Mouse (Mus musculus): ENCODE data around the gene Ntsr1. TPM values are rescaled to one million over a fixed set of nuclear protein-coding genes. Genes with fewer than 3 reads are reported as not detected.

The Ntsr1 gene
- 0.08 TPM in 1 of 2 replicates, not detected in the other for polyA plus RNA-seq (2016; fragmentation: Nextera tagmentation; extraction: Ambion mirVana)

DNA sequence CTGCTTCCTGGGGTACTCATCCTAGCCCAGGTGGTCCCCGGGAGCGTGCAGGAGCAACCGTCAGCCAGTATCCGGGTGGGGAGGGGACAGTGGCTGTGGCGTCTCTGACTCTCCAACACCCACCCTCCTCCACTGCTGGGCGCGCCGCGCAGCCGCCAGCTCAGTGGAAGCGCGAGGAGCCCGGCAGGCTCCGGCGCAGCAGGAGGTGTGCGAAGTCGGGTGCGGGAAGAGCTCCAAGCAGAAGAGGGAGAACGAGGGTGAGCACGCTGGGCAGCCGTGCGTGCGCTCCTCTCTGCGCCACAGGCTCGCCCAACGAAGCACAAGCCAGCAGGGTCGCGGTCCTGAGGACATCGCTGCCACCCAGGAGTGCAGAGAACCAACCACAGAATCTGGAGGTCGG, at the start of gene Ntsr1:
Ntsr1 (plus strand) TSS at position 236 of the 400 bp plus-strand sequence.
- no peak for ATAC-seq (ENCODE audit: insufficient number of reproducible peaks, insufficient read depth, low FRiP score, low TSS enrichment, low read depth)
- H3K36me3 ChIP-seq = no peaks in the 10 kb centered on the region
- 1% methylated on average over 30 of the region's 30 CpGs for WGBS
- no peak within 1 kb of the TSS for H3K27ac ChIP-seq
- no peaks in the 10 kb centered on the region for H3K9me3 ChIP-seq
- H3K4me1 ChIP-seq (replicated peaks) = peaks cover 25% of the 10 kb centered on the region
- peaks cover 62% of the 10 kb centered on the region for H3K27me3 ChIP-seq
- H3K9ac ChIP-seq (replicated peaks) = 0 out of 2 replicates have a peak within 1 kb of the TSS, but pooled peaks have one; percentile 27
- peak within 1 kb of the TSS; percentile 64 for H3K4me2 ChIP-seq
- peak within 1 kb of the TSS; percentile 36 for H3K4me3 ChIP-seq (replicated peaks)

DNA sequence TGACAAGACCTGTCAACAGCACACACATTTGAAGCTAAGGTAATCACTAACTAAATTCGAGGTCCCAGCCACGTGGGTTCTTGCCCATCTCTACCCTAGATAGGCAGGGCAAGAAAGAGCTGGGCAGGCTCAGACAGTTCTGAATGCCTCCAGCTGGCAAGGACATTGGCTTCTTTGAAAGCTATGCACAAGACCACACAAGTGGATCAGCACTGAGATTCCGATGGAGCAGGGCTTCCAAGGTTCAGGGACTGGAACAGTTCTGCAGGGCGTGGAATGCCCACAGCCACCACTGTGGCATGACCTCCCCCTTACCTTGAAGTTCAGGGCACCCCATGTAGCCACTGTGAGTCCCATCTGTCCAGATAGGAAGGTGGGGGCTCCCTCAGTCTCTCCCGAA, 49.2 kb upstream of the Ntsr1 start:
- Histone ChIP-seq H3K27ac (no peak overlapping the region), H3K4me3 (replicated peaks) (no peak overlapping the region), H3K4me1 (replicated peaks) (peaks cover 1% of the 10 kb centered on the region; the same call in 1 of the 2 replicates), H3K36me3 (no peaks in the 10 kb centered on the region), H3K9ac (replicated peaks) (no peak overlapping the region), H3K9me3 (no peaks in the 10 kb centered on the region), H3K27me3 (peaks cover 22% of the 10 kb centered on the region), H3K4me2 (no peak overlapping the region)
- no peak for ATAC-seq (ENCODE audit: insufficient number of reproducible peaks, insufficient read depth, low FRiP score, low TSS enrichment, low read depth)
- 76% methylated on average over 5 of the region's 5 CpGs for WGBS

DNA sequence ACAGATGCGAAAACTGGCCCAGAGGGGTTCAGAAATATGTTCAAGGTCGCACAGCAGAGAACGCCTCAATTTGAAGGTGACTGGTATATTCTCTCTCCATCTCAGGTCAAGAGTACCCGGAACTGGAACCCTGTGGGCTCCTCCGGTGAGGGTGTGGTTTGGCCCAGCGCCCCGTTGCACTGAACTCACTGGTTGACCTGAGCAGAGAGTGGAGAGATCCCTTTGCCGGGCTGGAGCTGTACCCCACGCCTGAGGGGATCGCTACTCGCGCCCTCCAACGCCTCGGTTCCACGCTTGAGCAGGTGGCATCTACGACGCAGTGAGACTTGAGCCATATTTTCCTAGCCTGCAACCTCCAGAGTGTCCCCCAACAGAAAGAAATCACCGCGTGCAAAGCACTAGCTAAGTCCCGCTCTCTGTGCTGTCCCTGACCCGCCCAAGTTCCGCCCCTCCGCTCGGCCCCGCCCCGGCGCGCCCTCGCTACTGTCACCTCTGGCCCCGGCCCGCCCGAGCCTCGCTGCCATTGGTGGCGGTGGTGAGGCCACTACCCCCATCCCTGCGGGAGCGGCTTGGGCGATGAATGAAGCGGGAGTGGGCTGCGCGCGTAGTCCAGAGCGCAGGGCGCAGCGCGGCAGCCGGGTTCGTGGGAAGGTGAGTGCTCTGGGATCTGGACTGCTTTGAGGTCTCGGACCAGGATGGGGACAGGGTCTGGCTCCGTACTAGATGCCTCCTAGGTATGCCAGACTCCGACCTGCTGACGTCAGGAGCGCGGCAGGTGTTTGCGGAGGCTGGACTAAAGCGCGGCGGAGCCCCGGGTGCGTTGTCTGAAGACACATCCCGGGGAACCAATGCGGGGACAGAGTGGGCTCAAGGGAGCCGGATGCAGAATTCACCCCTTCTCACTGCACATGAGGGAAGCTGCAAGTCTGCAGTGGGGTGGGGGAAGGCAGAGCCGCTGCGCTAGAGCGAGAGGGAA, 43.8 kb upstream of the Ntsr1 start, which contains the start of gene Slco4a1:
Slco4a1 (plus strand) TSS at position 523 of the 976 bp plus-strand sequence.
- H3K4me1 ChIP-seq (replicated peaks) = peaks cover 16% of the 10 kb centered on the region
- H3K27ac ChIP-seq = no peak within 1 kb of the TSS
- no peaks in the 10 kb centered on the region for H3K36me3 ChIP-seq
- peak within 1 kb of the TSS; percentile 51 for H3K4me3 ChIP-seq (replicated peaks)
- H3K27me3 ChIP-seq = peaks cover 62% of the 10 kb centered on the region
- H3K9me3 ChIP-seq = no peaks in the 10 kb centered on the region
- peak; percentile 91 for ATAC-seq (ENCODE audit: insufficient number of reproducible peaks, insufficient read depth, low FRiP score, low TSS enrichment, low read depth)
- 2% methylated on average over 65 of the region's 65 CpGs for WGBS
- H3K9ac ChIP-seq (replicated peaks) = peak within 1 kb of the TSS; percentile 27; the same call in 1 of the 2 replicates
- H3K4me2 ChIP-seq = peak within 1 kb of the TSS; percentile 95

DNA sequence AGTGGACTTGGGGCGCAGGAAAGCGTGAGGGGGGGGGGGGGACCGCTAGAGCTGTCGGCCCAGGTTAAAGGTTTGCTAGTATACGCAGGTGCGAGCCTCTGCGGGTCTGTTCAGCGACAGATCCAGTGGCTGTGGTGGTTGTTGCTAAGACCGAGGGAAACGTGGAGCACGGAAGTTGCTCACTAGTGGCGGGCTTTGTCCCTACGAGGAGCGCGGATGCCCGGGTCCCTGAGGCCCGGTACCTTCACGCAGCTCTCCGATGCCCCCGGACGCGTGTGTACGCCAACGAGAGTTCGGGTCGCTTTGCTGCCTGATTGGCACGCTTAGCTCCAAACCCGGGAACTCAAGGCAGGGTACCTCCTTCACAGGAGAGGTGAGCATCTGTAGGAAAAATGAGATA, 43.1 kb upstream of the Ntsr1 start:
- Histone ChIP-seq H3K9ac (replicated peaks) (peak overlapping the region; percentile 27; the same call in 1 of the 2 replicates), H3K36me3 (no peaks in the 10 kb centered on the region), H3K4me2 (peak overlapping the region; percentile 95), H3K27me3 (peaks cover 55% of the 10 kb centered on the region), H3K4me3 (replicated peaks) (peak overlapping the region; percentile 51), H3K27ac (no peak overlapping the region), H3K9me3 (no peaks in the 10 kb centered on the region), H3K4me1 (replicated peaks) (peaks cover 16% of the 10 kb centered on the region)
- no peak for ATAC-seq (ENCODE audit: insufficient number of reproducible peaks, insufficient read depth, low FRiP score, low TSS enrichment, low read depth)
- 3% methylated on average over 27 of the region's 28 CpGs for WGBS

DNA sequence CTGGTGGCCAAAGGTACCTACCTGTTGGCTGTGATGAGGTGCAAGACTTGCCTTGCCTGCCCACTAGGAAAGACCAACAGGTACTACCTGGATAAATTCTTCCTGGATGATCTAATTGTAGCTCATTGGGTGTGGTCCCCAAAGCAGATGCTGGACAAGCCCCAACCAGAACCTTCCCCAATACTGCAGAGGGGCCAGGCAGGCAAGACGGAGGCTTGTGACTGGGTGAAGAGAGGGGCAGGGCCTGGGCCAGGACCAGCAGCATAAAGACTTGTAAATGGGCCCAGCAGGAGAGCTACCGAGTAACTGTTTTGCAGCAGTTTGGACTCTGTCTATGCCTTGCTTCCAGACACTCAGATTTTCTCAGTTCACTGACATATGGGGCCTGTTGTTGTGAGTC, 42.1 kb upstream of the Ntsr1 start:
- Histone ChIP-seq H3K27me3 (peaks cover 53% of the 10 kb centered on the region), H3K36me3 (no peaks in the 10 kb centered on the region), H3K9me3 (no peaks in the 10 kb centered on the region), H3K4me3 (replicated peaks) (no peak overlapping the region), H3K27ac (no peak overlapping the region), H3K9ac (replicated peaks) (no peak overlapping the region), H3K4me1 (replicated peaks) (peaks cover 16% of the 10 kb centered on the region), H3K4me2 (no peak overlapping the region)
- WGBS = 36% methylated on average over 2 of the region's 2 CpGs
- no peak for ATAC-seq (ENCODE audit: insufficient number of reproducible peaks, insufficient read depth, low FRiP score, low TSS enrichment, low read depth)

DNA sequence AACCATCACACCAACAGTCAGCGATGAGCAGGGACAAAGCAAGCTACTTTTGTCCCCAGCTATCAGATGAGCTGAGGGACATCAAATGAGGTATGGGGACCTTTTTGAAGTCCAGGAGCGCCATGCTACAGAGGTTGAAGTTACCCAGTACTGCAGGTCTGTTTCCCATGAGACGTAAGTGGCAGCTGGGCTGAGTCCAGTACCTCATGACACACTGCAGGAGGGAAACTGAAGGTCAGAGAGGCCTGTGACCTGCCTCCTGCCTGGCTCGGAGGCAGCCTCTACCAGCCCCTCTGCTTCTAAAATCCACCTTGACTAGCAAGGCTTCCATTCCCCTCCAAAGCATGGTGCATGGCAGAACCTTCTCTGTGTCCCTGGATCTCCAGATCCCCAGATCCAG, 40.3 kb upstream of the Ntsr1 start:
- H3K27ac ChIP-seq = no peak overlapping the region
- H3K36me3 ChIP-seq = no peaks in the 10 kb centered on the region
- no peak overlapping the region for H3K4me2 ChIP-seq
- no peak overlapping the region for H3K9ac ChIP-seq (replicated peaks)
- no peak for ATAC-seq (ENCODE audit: insufficient number of reproducible peaks, insufficient read depth, low FRiP score, low TSS enrichment, low read depth)
- no peaks in the 10 kb centered on the region for H3K9me3 ChIP-seq
- H3K4me3 ChIP-seq (replicated peaks) = no peak overlapping the region
- peaks cover 47% of the 10 kb centered on the region for H3K27me3 ChIP-seq
- WGBS = 67% methylated on average over 4 of the region's 4 CpGs
- peaks cover 16% of the 10 kb centered on the region for H3K4me1 ChIP-seq (replicated peaks)

DNA sequence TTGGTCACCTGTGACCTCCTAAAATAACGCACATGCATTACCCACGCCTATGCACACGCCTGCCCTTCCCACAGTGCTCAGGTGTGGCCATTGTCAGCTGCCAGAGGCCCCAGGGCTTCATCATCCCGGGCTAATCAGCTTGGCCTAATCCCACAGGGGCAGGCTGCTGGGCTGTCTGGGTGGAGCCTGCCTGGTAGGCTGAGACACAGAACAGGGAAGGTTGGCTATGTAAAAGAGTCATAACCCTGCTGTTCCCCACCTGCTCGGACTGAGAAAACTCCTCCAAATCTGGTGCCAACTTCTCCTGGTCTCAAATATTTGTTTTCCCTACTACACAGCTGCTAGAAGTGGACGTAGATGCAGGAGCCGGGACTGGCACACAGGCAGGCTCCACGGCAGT, 39.0 kb upstream of the Ntsr1 start:
- WGBS = 68% methylated on average over 8 of the region's 8 CpGs
- ATAC-seq (ENCODE audit: insufficient number of reproducible peaks, insufficient read depth, low FRiP score, low TSS enrichment, low read depth) = no peak
- H3K4me3 ChIP-seq (replicated peaks) = no peak overlapping the region
- no peak overlapping the region for H3K9ac ChIP-seq (replicated peaks)
- H3K27ac ChIP-seq = no peak overlapping the region
- H3K27me3 ChIP-seq = peaks cover 38% of the 10 kb centered on the region
- H3K4me2 ChIP-seq = no peak overlapping the region
- H3K9me3 ChIP-seq = no peaks in the 10 kb centered on the region
- no peaks in the 10 kb centered on the region for H3K36me3 ChIP-seq
- peaks cover 12% of the 10 kb centered on the region for H3K4me1 ChIP-seq (replicated peaks)

DNA sequence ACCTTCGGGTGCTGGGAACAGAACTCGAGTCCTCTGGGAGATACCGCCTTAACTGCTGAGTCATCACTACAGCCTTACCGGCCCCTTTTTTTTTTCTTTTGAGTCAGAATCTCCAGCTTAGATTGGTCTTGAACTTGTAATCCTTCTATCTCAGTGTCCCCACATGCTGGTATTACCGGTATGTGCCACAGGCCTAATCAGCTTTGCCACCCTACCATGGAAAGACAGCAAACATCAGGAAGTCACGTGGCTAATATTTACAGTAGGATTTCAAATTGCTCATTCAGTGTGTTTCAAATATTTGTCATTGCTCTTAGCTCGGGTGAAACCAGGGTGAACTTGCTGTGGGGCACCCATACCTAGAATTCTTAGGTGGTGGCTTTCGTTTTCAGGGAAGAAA, 37.2 kb upstream of the Ntsr1 start:
- Histone ChIP-seq H3K4me3 (replicated peaks) (no peak overlapping the region), H3K27me3 (peaks cover 20% of the 10 kb centered on the region), H3K9ac (replicated peaks) (no peak overlapping the region), H3K36me3 (no peaks in the 10 kb centered on the region), H3K27ac (no peak overlapping the region), H3K4me1 (replicated peaks) (no peaks in the 10 kb centered on the region), H3K4me2 (no peak overlapping the region), H3K9me3 (no peaks in the 10 kb centered on the region)
- ATAC-seq (ENCODE audit: insufficient number of reproducible peaks, insufficient read depth, low FRiP score, low TSS enrichment, low read depth) = no peak
- 87% methylated on average over 8 of the region's 8 CpGs for WGBS

DNA sequence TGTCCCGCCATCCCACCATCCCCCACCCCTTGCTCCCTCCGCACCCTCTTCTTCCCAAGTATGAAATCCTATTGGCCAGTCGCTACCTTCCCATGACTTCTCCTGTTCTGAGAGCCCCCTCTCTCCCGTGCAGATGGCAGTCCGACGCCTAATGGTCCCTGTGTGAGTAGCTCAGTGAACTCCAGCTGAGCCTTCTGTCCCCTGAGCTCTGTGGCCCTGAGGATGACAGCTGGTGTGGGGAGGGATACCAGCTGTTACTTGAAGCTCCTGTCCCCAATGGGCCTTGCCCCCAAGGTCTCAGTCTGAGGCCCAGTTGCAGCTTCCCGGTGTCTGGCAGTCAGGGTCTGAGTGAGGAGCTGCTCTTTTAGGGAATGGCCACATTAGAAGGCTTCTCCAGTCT, 33.3 kb upstream of the Ntsr1 start:
- Histone ChIP-seq H3K36me3 (no peaks in the 10 kb centered on the region), H3K4me2 (no peak overlapping the region), H3K4me1 (replicated peaks) (no peaks in the 10 kb centered on the region), H3K27ac (no peak overlapping the region), H3K9me3 (no peaks in the 10 kb centered on the region), H3K27me3 (peaks cover 2% of the 10 kb centered on the region; the same call in 1 of the 2 replicates), H3K9ac (replicated peaks) (no peak overlapping the region), H3K4me3 (replicated peaks) (no peak overlapping the region)
- WGBS = 78% methylated on average over 7 of the region's 7 CpGs
- ATAC-seq (ENCODE audit: insufficient number of reproducible peaks, insufficient read depth, low FRiP score, low TSS enrichment, low read depth) = no peak

DNA sequence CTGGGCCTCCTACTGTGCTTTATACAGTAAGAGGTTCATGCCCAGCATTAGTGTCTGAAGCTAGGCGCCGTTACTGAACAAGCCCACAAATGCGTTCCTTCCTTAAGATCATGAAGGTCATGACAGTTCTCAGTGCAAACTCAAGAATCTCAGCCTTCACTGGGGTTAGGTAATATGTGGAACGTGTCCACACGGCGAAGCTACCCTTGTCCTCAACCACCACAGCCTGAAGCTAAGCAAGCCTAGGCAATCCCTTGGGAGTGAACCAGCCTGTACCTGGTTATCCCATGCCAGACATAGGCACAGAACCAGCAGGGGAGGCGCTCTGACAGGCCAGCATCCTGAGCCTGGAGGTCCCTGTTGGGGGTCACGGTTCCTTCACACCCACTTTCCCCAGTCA, 30.9 kb upstream of the Ntsr1 start:
- 88% methylated on average over 8 of the region's 8 CpGs for WGBS
- Histone ChIP-seq H3K27me3 (peaks cover 15% of the 10 kb centered on the region; the same call in 1 of the 2 replicates), H3K9ac (replicated peaks) (no peak overlapping the region), H3K36me3 (no peaks in the 10 kb centered on the region), H3K27ac (no peak overlapping the region), H3K4me2 (no peak overlapping the region), H3K4me1 (replicated peaks) (peaks cover 9% of the 10 kb centered on the region), H3K4me3 (replicated peaks) (no peak overlapping the region), H3K9me3 (no peaks in the 10 kb centered on the region)
- ATAC-seq (ENCODE audit: insufficient number of reproducible peaks, insufficient read depth, low FRiP score, low TSS enrichment, low read depth) = no peak

DNA sequence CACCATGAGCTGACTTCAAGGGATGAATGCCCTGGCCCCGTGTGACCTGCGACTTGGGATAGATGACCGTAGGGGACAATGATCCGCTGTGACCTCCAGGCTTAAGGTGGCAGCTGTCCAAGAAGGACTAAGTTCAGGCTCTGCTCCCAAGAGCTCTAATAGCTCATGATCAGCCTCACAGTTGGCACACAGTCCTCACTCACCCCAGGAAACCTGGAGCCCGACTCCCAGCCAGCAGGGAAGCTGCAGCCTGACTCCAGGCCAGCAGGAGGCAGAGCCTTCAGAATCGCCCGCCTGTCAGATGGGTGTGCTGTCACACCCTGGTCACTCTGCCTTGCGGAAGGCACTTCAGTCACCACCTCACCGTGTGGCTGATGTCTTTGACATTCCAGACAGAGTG, 30.0 kb upstream of the Ntsr1 start:
- H3K36me3 ChIP-seq = no peaks in the 10 kb centered on the region
- no peaks in the 10 kb centered on the region for H3K9me3 ChIP-seq
- peaks cover 15% of the 10 kb centered on the region; the same call in 1 of the 2 replicates for H3K27me3 ChIP-seq
- no peak overlapping the region for H3K4me3 ChIP-seq (replicated peaks)
- no peak for ATAC-seq (ENCODE audit: insufficient number of reproducible peaks, insufficient read depth, low FRiP score, low TSS enrichment, low read depth)
- H3K27ac ChIP-seq = no peak overlapping the region
- no peak overlapping the region for H3K4me2 ChIP-seq
- no peak overlapping the region for H3K9ac ChIP-seq (replicated peaks)
- peaks cover 9% of the 10 kb centered on the region for H3K4me1 ChIP-seq (replicated peaks)
- WGBS = 63% methylated on average over 9 of the region's 9 CpGs
